In genomic region chr19:28714674-28715073, GRCm38 (mm10) we compare ENCODE assay signal across 13 mouse cellular contexts.
"Had no signal": no experiment of that assay in that cellular context is flagged by ENCODE, and none has a peak within 500 bp of the region (broad histone marks: within the 10 kb centered on the region; RNA-seq: fewer than 3 reads in every experiment).

No protein-coding gene starts in this region.

- H3K9me3 ChIP-seq: liver, embryonic 13.5 days; midbrain, embryonic 10.5 days; neural tube, embryonic 12.5 days had no signal

- H3K27ac ChIP-seq: limb, embryonic 12.5 days; liver, embryonic 13.5 days; midbrain, embryonic 10.5 days; neural tube, embryonic 12.5 days; stomach, postnatal 0 days had no signal

- H3K9ac ChIP-seq: limb, embryonic 12.5 days; liver, embryonic 13.5 days; liver, postnatal 0 days; neural tube, embryonic 12.5 days had no signal

- H3K27me3 ChIP-seq: limb, embryonic 12.5 days; liver, embryonic 13.5 days had no signal

- DNase-seq: kidney, adult 2 months; kidney, postnatal 25 days; layer of hippocampus, adult 9-11 months; liver; liver, embryonic 13.5 days; liver, postnatal 0 days; midbrain, embryonic 14.5 days; thymus, postnatal 4 days had no signal

- H3K4me1 ChIP-seq: limb, embryonic 12.5 days; liver, embryonic 13.5 days; midbrain, embryonic 10.5 days; neural tube, embryonic 12.5 days had no signal

- H3K4me2 ChIP-seq: limb, embryonic 12.5 days; liver, embryonic 13.5 days; neural tube, embryonic 12.5 days had no signal

- ATAC-seq: intestine, embryonic 16.5 days; liver, postnatal 0 days had no signal

- H3K36me3 ChIP-seq: limb, embryonic 12.5 days; liver, embryonic 13.5 days; midbrain, embryonic 10.5 days; neural tube, embryonic 12.5 days had no signal

- H3K4me3 ChIP-seq: limb, embryonic 12.5 days; liver, embryonic 13.5 days; midbrain, embryonic 10.5 days; neural tube, embryonic 12.5 days had no signal
